Mouse (Mus musculus) erythroblast, embryonic 14.5 days (primary cell): ENCODE data around the gene Cuta. TPM values are rescaled to one million over a fixed set of nuclear protein-coding genes. Genes with fewer than 3 reads are reported as not detected.
"Not testable (repeated sequence)": the region's sequence is repeated elsewhere in the genome, so short reads cannot be mapped to it uniquely, and the experiment has no call there.

Experiments used
- H3K27me3 ChIP-seq: 2 replicates; pipeline ENCODE4 v1.6.1; 2012; ENCODE audit warnings: inconsistent platforms; ENCODE audit not compliant: control insufficient read depth
- H3K36me3 ChIP-seq: 2 replicates; pipeline ENCODE4 v1.6.1; 2012; ENCODE audit warnings: mild to moderate bottlenecking, inconsistent platforms; ENCODE audit not compliant: control insufficient read depth
- H3K4me1 ChIP-seq: 2 replicates; pipeline ENCODE4 v1.6.1; 2012; ENCODE audit warnings: inconsistent platforms; ENCODE audit not compliant: control insufficient read depth
- H3K4me3 ChIP-seq: replicated peaks from 2 replicates; pipeline ENCODE3; 2012; ENCODE audit warnings: moderate library complexity, mild to moderate bottlenecking, inconsistent platforms
- H3K9me3 ChIP-seq: 2 replicates; pipeline ENCODE4 v1.6.1; 2012; ENCODE audit warnings: low read length, inconsistent platforms, mixed read lengths; ENCODE audit not compliant: control insufficient read depth
- GATA1 ChIP-seq: IDR thresholded peaks from 2 replicates; pipeline ENCODE4 v1.6.1; 2012; ENCODE audit warnings: low read length, inconsistent platforms, mixed read lengths
- TAL1 ChIP-seq: IDR thresholded peaks from 3 replicates; pipeline ENCODE4 v1.6.1; 2012; ENCODE audit warnings: low read length, inconsistent platforms, mixed read lengths
- polyA plus RNA-seq: library from polyadenylated mRNA; stranded (reverse); fragments of >175 nt; gene quantifications from 2 replicates; pipeline ENCODE4 v1.2.3, GENCODE M21; 2012

Cuta gene
- 19.6 and 19.8 TPM in 2 replicates for polyA plus RNA-seq

DNA sequence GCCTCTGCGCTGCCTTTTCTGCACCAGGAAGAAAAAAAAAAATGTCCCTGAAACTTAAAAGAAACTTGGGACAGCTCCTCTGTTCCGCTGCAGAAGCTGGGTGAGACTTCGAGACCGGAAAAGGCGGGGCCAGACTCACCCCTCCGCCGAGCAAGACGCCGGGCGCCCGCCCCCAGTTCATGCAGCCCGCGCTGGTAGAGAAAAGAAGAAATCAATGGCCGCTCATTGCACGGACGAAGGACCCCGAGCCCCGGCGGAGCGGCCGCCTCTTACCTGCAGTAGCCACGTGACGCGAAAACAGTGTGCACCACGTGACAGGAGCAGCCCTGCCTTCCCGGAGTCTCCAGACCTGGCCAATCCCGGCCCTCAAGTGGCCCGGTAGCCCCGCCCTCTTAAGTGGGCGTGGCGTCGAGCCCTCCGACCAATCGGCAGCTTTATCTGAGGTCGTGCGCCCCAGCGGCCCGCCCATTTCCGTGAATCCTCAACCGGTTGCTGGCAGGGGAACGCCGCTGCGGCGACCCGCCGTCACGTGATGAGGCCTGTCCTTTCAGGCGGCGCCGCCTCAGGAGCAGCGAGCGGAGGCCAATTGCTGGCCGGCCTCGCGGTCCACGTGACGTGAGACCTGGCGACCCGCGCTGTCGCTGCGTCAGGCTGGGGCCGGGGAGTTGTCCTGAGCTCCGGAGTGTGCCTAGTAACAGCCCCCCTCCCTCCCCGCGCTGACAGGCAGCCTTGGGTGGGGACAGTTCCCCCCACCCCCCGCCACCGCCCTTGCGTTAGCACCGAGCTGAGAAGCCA, at the start of gene Cuta:
Gene Cuta (minus strand): TSS at position 392 of the 795 bp plus-strand sequence.
- no peaks in the 10 kb centered on the region for H3K27me3 ChIP-seq
- TF ChIP-seq GATA1 = no peak
- TF ChIP-seq TAL1 = no peak
- H3K4me1 ChIP-seq = peaks cover 56% of the 10 kb centered on the region
- no peaks in the 10 kb centered on the region for H3K9me3 ChIP-seq
- H3K36me3 ChIP-seq = peaks cover 36% of the 10 kb centered on the region
- peak within 1 kb of the TSS; percentile 86 for H3K4me3 ChIP-seq

DNA sequence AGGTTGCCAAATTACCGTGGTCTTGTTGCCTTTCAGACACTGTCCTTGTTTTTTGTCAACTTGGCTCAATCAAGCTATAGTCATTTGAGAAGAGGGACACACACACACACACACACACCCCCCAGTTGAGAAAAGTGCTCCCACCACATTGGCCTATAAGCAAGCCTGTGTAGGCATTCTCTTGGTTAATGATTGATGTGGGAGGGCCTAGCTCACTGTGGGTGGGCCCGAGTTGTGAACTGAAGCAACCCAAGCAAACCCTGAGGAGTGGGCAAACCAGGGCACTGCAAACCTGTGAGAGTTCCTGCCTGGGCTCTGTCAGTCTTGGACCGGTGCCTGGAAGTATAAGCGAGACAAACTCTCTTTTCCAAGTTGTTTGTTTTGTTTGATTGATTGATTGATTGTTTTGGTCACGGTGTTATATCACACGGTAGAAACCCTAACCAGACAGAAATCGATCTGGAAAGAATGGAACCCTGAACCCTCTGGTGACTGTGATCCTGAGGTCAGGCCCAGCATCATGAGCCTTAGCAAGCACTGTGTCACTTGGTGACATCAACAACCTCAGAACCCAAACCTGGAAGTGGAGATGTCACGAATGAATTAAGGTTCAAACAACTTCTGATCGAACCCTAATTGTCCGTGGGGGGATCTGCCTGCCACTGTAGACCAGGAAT, 46.3 kb upstream of the Cuta start:
- TF ChIP-seq TAL1 = no peak
- Histone ChIP-seq H3K36me3 (peaks cover 3% of the 10 kb centered on the region), H3K4me3 (no peak overlapping the region), H3K27me3 (no peaks in the 10 kb centered on the region), H3K9me3 (no peaks in the 10 kb centered on the region; the same call in 1 of the 2 replicates), H3K4me1 (no peaks in the 10 kb centered on the region; the same call in 1 of the 2 replicates)

DNA sequence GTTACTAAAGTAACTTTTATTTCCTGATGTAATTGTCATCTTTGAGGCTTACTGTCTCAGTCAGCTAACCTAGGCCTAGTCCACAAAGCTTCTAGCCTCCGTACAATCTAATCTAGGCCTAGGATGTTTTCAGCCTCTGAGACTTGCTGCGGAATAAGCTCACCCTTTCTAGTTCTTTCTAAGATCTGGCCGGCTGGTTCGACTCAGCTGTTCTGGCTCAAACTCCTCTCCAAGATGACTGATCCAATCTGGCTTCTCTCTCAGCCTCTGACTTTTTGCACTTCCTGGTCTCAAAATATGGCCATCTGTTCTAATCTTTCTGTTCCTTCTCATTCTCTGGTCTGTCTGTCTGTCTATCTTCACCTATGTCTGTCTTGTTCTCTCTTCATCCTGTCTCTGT, 44.0 kb upstream of the Cuta start:
- Histone ChIP-seq H3K27me3 (no peaks in the 10 kb centered on the region), H3K36me3 (peaks cover 23% of the 10 kb centered on the region), H3K4me1 (peaks cover 4% of the 10 kb centered on the region), H3K9me3 (no peaks in the 10 kb centered on the region; the same call in 1 of the 2 replicates), H3K4me3 (no peak overlapping the region)
- TF ChIP-seq GATA1 (no peak), TAL1 (no peak)

DNA sequence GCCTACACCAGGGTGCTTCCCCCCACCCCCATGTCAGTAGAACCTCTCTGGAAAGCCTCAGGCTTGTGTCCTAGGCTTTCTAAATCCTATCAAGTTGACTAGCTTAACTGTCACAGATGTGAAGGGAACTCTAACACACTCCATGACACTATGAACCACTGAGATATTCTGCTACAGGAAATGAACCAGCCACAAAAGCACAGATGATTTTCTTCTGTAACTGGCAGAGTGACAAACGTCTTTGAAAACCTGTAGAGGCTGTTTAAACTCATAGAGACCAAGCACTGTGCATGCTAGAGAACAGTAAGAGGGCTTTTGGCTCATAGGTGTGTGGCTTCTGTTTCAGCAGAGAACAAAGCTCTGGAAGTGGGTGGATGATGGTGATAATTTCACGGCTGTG, 41.7 kb upstream of the Cuta start:
- H3K4me3 ChIP-seq = no peak overlapping the region
- H3K36me3 ChIP-seq = peaks cover 45% of the 10 kb centered on the region
- H3K27me3 ChIP-seq = no peaks in the 10 kb centered on the region
- TF ChIP-seq GATA1 (no peak), TAL1 (no peak)
- H3K4me1 ChIP-seq = peaks cover 11% of the 10 kb centered on the region
- no peaks in the 10 kb centered on the region for H3K9me3 ChIP-seq

DNA sequence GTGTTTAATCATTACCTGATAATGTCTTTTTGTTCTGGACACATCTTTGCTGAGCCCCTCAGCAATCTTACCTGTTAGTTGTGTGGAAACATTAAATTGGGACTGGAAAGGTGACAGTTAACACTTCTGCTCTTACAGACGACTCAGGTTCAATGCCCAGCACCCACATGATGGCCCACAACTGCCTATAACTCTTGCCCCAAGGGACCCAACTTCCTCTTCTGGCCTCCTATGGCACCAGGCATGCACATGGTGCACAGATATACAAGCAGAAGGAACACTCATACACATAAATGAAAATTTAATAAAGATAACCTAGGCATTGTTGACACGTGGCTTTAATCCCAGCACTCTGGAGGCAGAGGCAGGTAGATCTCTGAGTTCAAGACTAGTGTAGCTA, 40.1 kb upstream of the Cuta start:
- Histone ChIP-seq H3K4me1 (peaks cover 26% of the 10 kb centered on the region), H3K36me3 (peaks cover 61% of the 10 kb centered on the region), H3K27me3 (no peaks in the 10 kb centered on the region), H3K9me3 (no peaks in the 10 kb centered on the region), H3K4me3 (no peak overlapping the region)
- no peak for TF ChIP-seq TAL1
- no peak for TF ChIP-seq GATA1

DNA sequence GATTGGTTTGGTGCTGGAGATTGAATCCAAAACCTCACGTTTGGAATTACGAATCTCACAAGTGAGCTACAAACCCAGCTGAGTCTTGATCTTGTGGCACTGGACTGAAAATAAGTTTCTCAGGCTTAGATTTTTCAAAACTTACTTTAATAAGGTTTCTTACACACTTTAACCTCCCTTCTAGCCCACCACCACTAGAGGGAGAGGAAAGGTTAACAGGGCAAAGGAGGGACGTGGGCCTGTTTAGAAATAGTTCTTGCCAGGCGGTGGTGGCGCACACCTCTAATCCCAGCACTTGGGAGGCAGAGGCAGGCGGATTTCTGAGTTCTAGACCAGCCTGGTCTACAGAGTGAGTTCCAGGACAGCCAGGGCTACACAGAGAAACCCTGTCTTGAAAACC, 38.0 kb upstream of the Cuta start:
- H3K27me3 ChIP-seq, H3K4me3 ChIP-seq, H3K9me3 ChIP-seq: not testable (repeated sequence)
- Histone ChIP-seq H3K4me1 (peaks cover 42% of the 10 kb centered on the region), H3K36me3 (peaks cover 65% of the 10 kb centered on the region)

DNA sequence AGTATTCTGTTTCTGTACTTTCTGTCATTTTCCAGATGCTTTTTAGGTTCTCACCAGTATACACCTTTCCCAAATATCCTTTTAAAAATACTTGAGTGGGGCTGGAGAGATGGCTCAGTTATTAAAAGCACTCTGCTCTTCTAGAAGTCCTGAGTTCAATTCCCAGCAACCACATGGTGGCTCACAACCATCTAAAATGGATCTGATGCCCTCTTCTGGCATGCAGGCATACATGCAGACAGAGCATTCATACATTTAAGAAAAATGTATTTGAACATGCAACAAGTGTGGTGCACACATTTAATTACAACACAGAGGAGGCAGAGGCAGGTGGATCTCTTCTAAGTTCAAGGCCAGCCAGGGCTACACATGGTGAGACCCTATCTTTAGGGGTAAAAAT, 36.0 kb upstream of the Cuta start:
- H3K4me1 ChIP-seq = peaks cover 55% of the 10 kb centered on the region

DNA sequence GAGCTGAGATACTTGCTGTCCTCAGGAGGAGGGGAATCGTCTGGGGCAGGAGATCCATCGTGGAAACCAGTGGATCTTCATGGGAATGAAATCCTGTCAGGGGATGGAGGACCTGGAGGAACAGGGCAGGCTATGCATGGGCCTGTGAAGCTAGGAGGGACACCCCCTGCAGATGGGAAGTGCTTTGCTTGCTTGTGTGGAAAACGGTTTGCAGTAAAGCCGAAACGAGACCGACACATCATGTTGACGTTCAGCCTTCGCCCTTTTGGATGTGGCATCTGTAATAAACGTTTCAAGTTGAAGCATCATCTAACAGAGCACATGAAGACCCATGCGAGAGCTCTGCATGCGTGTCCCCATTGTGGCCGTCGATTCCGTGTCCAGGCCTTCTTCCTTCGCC, 35.2 kb upstream of the Cuta start:
- Histone ChIP-seq H3K4me1 (peaks cover 53% of the 10 kb centered on the region), H3K9me3 (no peaks in the 10 kb centered on the region), H3K4me3 (peak overlapping the region; percentile 13), H3K36me3 (peaks cover 54% of the 10 kb centered on the region), H3K27me3 (no peaks in the 10 kb centered on the region)
- TF ChIP-seq TAL1 (no peak), GATA1 (no peak)

More for the DNA sequence above, 36.0 kb upstream of the Cuta start:
- TF ChIP-seq GATA1 (no peak), TAL1 (no peak)
- Histone ChIP-seq H3K4me3 (no peak overlapping the region), H3K36me3 (peaks cover 59% of the 10 kb centered on the region), H3K27me3 (no peaks in the 10 kb centered on the region), H3K9me3 (no peaks in the 10 kb centered on the region)

DNA sequence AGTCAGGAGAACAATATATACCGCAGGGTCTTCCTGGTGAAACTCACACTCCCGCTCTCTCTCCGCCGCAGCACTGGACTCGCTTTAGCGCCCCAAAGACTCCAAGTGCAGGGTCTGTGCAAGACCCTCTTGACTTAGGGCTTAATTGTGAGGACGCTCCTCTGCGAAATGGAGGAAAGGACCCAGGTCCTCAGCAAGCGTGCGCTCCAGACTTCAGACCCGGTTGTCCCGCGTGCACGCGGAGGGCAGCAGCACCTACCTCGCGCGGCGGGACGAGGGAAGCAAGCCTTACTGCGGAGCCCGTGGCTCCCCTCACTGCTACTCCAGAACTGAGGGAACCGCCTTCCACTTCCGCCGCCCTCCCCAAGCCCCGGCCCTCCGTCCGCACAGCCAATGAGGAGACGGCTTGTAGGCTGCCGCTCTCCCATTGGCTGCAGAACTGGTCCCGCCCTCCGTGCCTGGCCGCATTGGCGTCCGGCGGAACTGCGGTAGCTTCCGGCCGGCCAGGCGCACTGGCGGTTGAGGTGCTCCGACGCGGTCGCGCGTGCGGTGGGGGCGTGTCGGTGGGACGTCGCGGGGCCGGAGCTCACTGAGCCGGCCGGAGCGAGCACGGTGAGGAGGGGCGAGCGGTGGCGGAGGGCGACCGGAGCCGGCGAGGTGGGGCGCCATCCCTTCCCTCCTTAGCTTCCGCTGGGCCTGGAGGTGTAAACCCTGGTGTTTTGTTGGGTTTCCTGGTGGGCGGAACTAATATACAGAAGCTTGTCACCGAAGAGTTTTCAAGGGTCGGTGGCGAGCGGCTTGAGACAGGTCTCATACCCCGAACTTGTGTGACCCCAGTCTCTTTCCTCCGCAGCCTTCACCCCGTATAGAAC, 33.6 kb upstream of the Cuta start, which contains the start of gene Zbtb9:
Gene Zbtb9 (plus strand): TSS at position 465 of the 872 bp plus-strand sequence.
- H3K9me3 ChIP-seq = no peaks in the 10 kb centered on the region
- peaks cover 53% of the 10 kb centered on the region for H3K4me1 ChIP-seq
- peak within 1 kb of the TSS; percentile 81 for H3K4me3 ChIP-seq
- H3K36me3 ChIP-seq = peaks cover 39% of the 10 kb centered on the region
- H3K27me3 ChIP-seq = no peaks in the 10 kb centered on the region
- TF ChIP-seq GATA1 (no peak), TAL1 (no peak)
